In genomic region chr1:39917855-39918516, GRCm38 (mm10) we compare ENCODE assay signal across 15 mouse cellular contexts. TPM values are rescaled to one million over a fixed set of nuclear protein-coding genes. Genes with fewer than 3 reads are reported as not detected.
A peak's percentile ranks its signal among the peaks of the same experiment; 100 is the strongest.
DNase-seq lines count a peak whose midpoint lies in the region; ATAC-seq and TF ChIP-seq lines count a peak whose summit lies in the region.
"Had no signal": no experiment of that assay in that cellular context is flagged by ENCODE, and none has a peak within 500 bp of the region (broad histone marks: within the 10 kb centered on the region; RNA-seq: fewer than 3 reads in every experiment).

No protein-coding gene starts in this region.

- peak overlapping the region; percentile 25 for H3K27ac ChIP-seq in heart, embryonic 16.5 days (ENCODE audit: low read length)
- H3K27ac ChIP-seq in cortical plate, adult 2 months (ENCODE audit: insufficient read depth, low read length) = peak overlapping the region; percentile 74; the same call in 1 of the 2 replicates
- H3K27ac ChIP-seq in olfactory bulb, adult 2 months (ENCODE audit: insufficient read depth, low read depth, low read length) = peak overlapping the region; percentile 4
- no peak overlapping the region for H3K27ac ChIP-seq in forebrain, embryonic 13.5 days
- H3K27ac ChIP-seq: hindbrain, embryonic 13.5 days; kidney, embryonic 15.5 days; liver, embryonic 12.5 days had no signal

- no peak overlapping the region for H3K9ac ChIP-seq in heart, embryonic 16.5 days (ENCODE audit: low read length)
- no peak overlapping the region for H3K9ac ChIP-seq in forebrain, embryonic 13.5 days
- H3K9ac ChIP-seq: hindbrain, embryonic 13.5 days; kidney, embryonic 15.5 days; liver, embryonic 12.5 days had no signal

- 71% methylated on average over 13 of the region's 13 CpGs for WGBS in heart, embryonic 16.5 days
- WGBS in olfactory bulb, adult 2 months = 68% methylated on average over 13 of the region's 13 CpGs
- WGBS in forebrain, embryonic 13.5 days = 90% methylated on average over 13 of the region's 13 CpGs

- H3K36me3 ChIP-seq in heart, embryonic 16.5 days (ENCODE audit: control insufficient read depth, insufficient read depth) = peaks cover 8% of the 10 kb centered on the region
- peaks cover 30% of the 10 kb centered on the region for H3K36me3 ChIP-seq in forebrain, embryonic 13.5 days (ENCODE audit: poor library complexity, severe bottlenecking)

- no peak for TF ChIP-seq CTCF in cortical plate, adult 2 months (IDR thresholded peaks at IDR 0.05; ENCODE audit: extremely low read depth, insufficient read depth, low read length)
- no peak for TF ChIP-seq CTCF in olfactory bulb, adult 2 months (IDR thresholded peaks at IDR 0.05; ENCODE audit: insufficient read depth, low read depth, low read length)

- no peaks in the 10 kb centered on the region for H3K27me3 ChIP-seq in heart, embryonic 16.5 days (ENCODE audit: control insufficient read depth, insufficient read depth, low read length)
- no peaks in the 10 kb centered on the region for H3K27me3 ChIP-seq in forebrain, embryonic 13.5 days
- H3K27me3 ChIP-seq: CH12.LX; hindbrain, embryonic 13.5 days; kidney, embryonic 15.5 days; liver, embryonic 12.5 days had no signal

- DNase-seq in heart, adult 8-10 months (ENCODE audit: low spot score) = no peak
- DNase-seq in retina, embryonic 14.5 days (ENCODE audit: low spot score) = no peak
- DNase-seq: gastrocnemius, postnatal 36 days; lung, postnatal 14 days had no signal

- no peak for TF ChIP-seq POLR2A in cortical plate, adult 2 months (IDR thresholded peaks at IDR 0.05; ENCODE audit: extremely low read depth, insufficient read depth, low read length)
- no peak for TF ChIP-seq POLR2A in olfactory bulb, adult 2 months (IDR thresholded peaks at IDR 0.05; ENCODE audit: insufficient read depth, low read depth, low read length)

- no peak overlapping the region for H3K4me2 ChIP-seq in heart, embryonic 16.5 days (ENCODE audit: low read depth, low read length)
- H3K4me2 ChIP-seq in forebrain, embryonic 13.5 days = no peak overlapping the region
- H3K4me2 ChIP-seq: hindbrain, embryonic 13.5 days; kidney, embryonic 15.5 days; liver, embryonic 12.5 days had no signal

- peaks cover 7% of the 10 kb centered on the region; the same call in 1 of the 2 replicates for H3K9me3 ChIP-seq in heart, embryonic 16.5 days (replicated peaks; ENCODE audit: control insufficient read depth, low read length)
- no peaks in the 10 kb centered on the region for H3K9me3 ChIP-seq in forebrain, embryonic 13.5 days (replicated peaks)
- H3K9me3 ChIP-seq: hindbrain, embryonic 13.5 days had no signal

- no peak overlapping the region for H3K4me3 ChIP-seq in heart, embryonic 16.5 days (ENCODE audit: low read length)
- no peak overlapping the region for H3K4me3 ChIP-seq in cortical plate, adult 2 months (ENCODE audit: insufficient read depth, low read length)
- no peak overlapping the region for H3K4me3 ChIP-seq in olfactory bulb, adult 2 months (ENCODE audit: insufficient read depth, low read depth, low read length)
- no peak overlapping the region for H3K4me3 ChIP-seq in forebrain, embryonic 13.5 days
- H3K4me3 ChIP-seq: hindbrain, embryonic 13.5 days; kidney, embryonic 15.5 days; liver, embryonic 12.5 days; myocyte had no signal

- peaks cover 56% of the 10 kb centered on the region for H3K4me1 ChIP-seq in heart, embryonic 16.5 days (ENCODE audit: control insufficient read depth, insufficient read depth, low read length)
- peaks cover 10% of the 10 kb centered on the region for H3K4me1 ChIP-seq in cortical plate, adult 2 months (ENCODE audit: control insufficient read depth, insufficient read depth, low read length)
- peaks cover 14% of the 10 kb centered on the region for H3K4me1 ChIP-seq in olfactory bulb, adult 2 months (ENCODE audit: control insufficient read depth, insufficient read depth, low read length)
- H3K4me1 ChIP-seq in forebrain, embryonic 13.5 days = peaks cover 61% of the 10 kb centered on the region

- peak; percentile 16; the same call in 1 of the 2 replicates for ATAC-seq in heart, embryonic 16.5 days (replicated peaks; ENCODE audit: extremely low read depth, insufficient read depth, low FRiP score)
- peak; percentile 34 for ATAC-seq in CD4-positive, CD25-positive, alpha-beta regulatory T cell, adult 4 months
- no peak for ATAC-seq in erythroid progenitor cell, adult 5-6 weeks (replicated peaks; ENCODE audit: low FRiP score, poor library complexity, severe bottlenecking)
- ATAC-seq in forebrain, embryonic 13.5 days = no peak
- ATAC-seq: liver, embryonic 12.5 days had no signal

RNA-seq across cellular contexts. Expression of gene Map4k4, which starts 17.3 kb away (rescaled TPM):
- 14.7 and 23.8 TPM in 2 replicates for polyA plus RNA-seq in heart, embryonic 16.5 days (2015; fragmentation: Nextera tagmentation; extraction: Ambion mirVana)
- total RNA-seq in heart, adult 8-10 months (2022) = 100 to 1,000 TPM in 3 of 4 experiments, 10 to 100 TPM in 1; 98.5 to 135 (median 109) TPM
- 10 to 100 TPM; 29.5 to 30.3 TPM for polyA plus RNA-seq in CD4-positive, CD25-positive, alpha-beta regulatory T cell, adult 4 months (2017; shearing (Covaris generic))
- polyA plus RNA-seq in cortical plate, adult 2 months (2012; rRNA removed) = 111 and 112 TPM in 2 replicates
- polyA plus RNA-seq in olfactory bulb, adult 2 months (2012; ENCODE audit: insufficient read depth, insufficient read length, low replicate concordance, missing spikeins) = 300 and 913 TPM in 2 replicates
- 15.9 and 28.1 TPM in 2 replicates for total RNA-seq in erythroid progenitor cell, adult 5-6 weeks (2015; ENCODE audit: low replicate concordance)
- 13.2 and 28.7 TPM in 2 replicates for total RNA-seq in erythroid progenitor cell, adult 5-6 weeks (2017; ENCODE audit: low replicate concordance)
- polyA plus RNA-seq in forebrain, embryonic 13.5 days (2015; fragmentation: Nextera tagmentation; extraction: Ambion mirVana) = 49.9 and 50.0 TPM in 2 replicates

Comparison
In these comparisons a context has a peak if more than half of its experiments do, and no peak if none do; other contexts are left out.
1. ATAC-seq: peak in heart, embryonic 16.5 days (single experiment) and CD4-positive, CD25-positive, alpha-beta regulatory T cell, adult 4 months (single experiment); none in erythroid progenitor cell, adult 5-6 weeks (single experiment) and forebrain, embryonic 13.5 days (single experiment).